Mouse (Mus musculus): ENCODE measurements around the gene Psg29.

Gene Psg29

GRCm38 (mm10) chr7:17203177-17203576 lies at the start of gene Psg29:
Gene Psg29, plus strand, starts transcription at chr7:17203477.
- DNase-seq: no peak

- DNase-seq: peak; percentile 65 to 73
Measured at GRCm38 (mm10) chr7:17155634-17156033, 47.6 kb upstream of the Psg29 start.

GRCm38 (mm10) chr7:17156885-17157677 lies 46.2 kb upstream of the Psg29 start:
- peak in 1 of 2 experiments; percentile 7 for DNase-seq

GRCm38 (mm10) chr7:17159011-17159410 lies 44.3 kb upstream of the Psg29 start:
- DNase-seq: peak in 1 of 2 experiments; percentile 12

GRCm38 (mm10) chr7:17171827-17172226 lies 31.4 kb upstream of the Psg29 start:
- DNase-seq: no peak

- no peak for DNase-seq
Measured at GRCm38 (mm10) chr7:17205530-17206184, 2.4 kb downstream of the Psg29 start.
